Mouse (Mus musculus) cerebellum, adult 18-20 months (tissue): ENCODE results near the gene Pmpca.
"Not testable (repeated sequence)": the region's sequence is repeated elsewhere in the genome, so short reads cannot be mapped to it uniquely, and the experiment has no call there.

ENCODE experiments used
- DNase-seq, 2 experiments: peaks; one replicate each; pipeline ENCODE4 v3.0.0; 2021

The Pmpca gene

GRCm38 (mm10) chr2:26372396-26372795 lies 16.7 kb upstream of the Pmpca start:
- no peak for DNase-seq

- DNase-seq: peak; percentile 84 to 88
These were observed 8.9 kb upstream of the Pmpca start, which contains the start of gene Snapc4 for GRCm38 (mm10) chr2:26380131-26380771. Gene Snapc4, minus strand, starts transcription at chr2:26380653.

GRCm38 (mm10) chr2:26380871-26381270 lies 8.3 kb upstream of the Pmpca start:
- DNase-seq: not testable (repeated sequence)

GRCm38 (mm10) chr2:26387713-26388112 lies 1.4 kb upstream of the Pmpca start:
- no peak for DNase-seq

- no peak for DNase-seq
These were observed 421 bp upstream of the Pmpca start for GRCm38 (mm10) chr2:26388682-26389153.

- DNase-seq: no peak
These were observed 1.8 kb downstream of the Pmpca start for GRCm38 (mm10) chr2:26390954-26391353.

- no peak for DNase-seq
These were observed 2.5 kb downstream of the Pmpca start for GRCm38 (mm10) chr2:26391617-26392016.

GRCm38 (mm10) chr2:26398978-26399377 lies 9.8 kb downstream of the Pmpca start:
- no peak for DNase-seq

GRCm38 (mm10) chr2:26399647-26400046 lies 10.5 kb downstream of the Pmpca start:
- no peak for DNase-seq

GRCm38 (mm10) chr2:26400296-26400695 lies 11.2 kb downstream of the Pmpca start:
- no peak for DNase-seq

- no peak for DNase-seq
These were observed 11.9 kb downstream of the Pmpca start for GRCm38 (mm10) chr2:26401023-26401422.

- DNase-seq: peak; percentile 59 to 70
These were observed 13.1 kb downstream of the Pmpca start for GRCm38 (mm10) chr2:26402265-26402664.

GRCm38 (mm10) chr2:26403306-26403705 lies 14.2 kb downstream of the Pmpca start:
- no peak for DNase-seq

GRCm38 (mm10) chr2:26408515-26409356 lies 19.6 kb downstream of the Pmpca start, which contains the start of gene Inpp5e:
Gene Inpp5e, minus strand, starts transcription at chr2:26409203.
- DNase-seq: peak; percentile 96 to 100

GRCm38 (mm10) chr2:26409362-26409761 lies 20.2 kb downstream of the Pmpca start:
- no peak for DNase-seq

- DNase-seq: peak; percentile 55 to 56
These were observed 21.0 kb downstream of the Pmpca start for GRCm38 (mm10) chr2:26410091-26410490.

- peak in 1 of 2 experiments; percentile 34 for DNase-seq
These were observed 21.8 kb downstream of the Pmpca start for GRCm38 (mm10) chr2:26410931-26411411.

- no peak for DNase-seq
These were observed 27.9 kb downstream of the Pmpca start for GRCm38 (mm10) chr2:26417066-26417465.

- DNase-seq: no peak
These were observed 29.0 kb downstream of the Pmpca start for GRCm38 (mm10) chr2:26418120-26418519.

- no peak for DNase-seq
These were observed 32.8 kb downstream of the Pmpca start for GRCm38 (mm10) chr2:26421969-26422368.

GRCm38 (mm10) chr2:26423086-26423485 lies 33.9 kb downstream of the Pmpca start:
- DNase-seq: no peak

- DNase-seq: no peak
These were observed 35.4 kb downstream of the Pmpca start for GRCm38 (mm10) chr2:26424541-26424940.

GRCm38 (mm10) chr2:26429851-26430250 lies 40.7 kb downstream of the Pmpca start:
- no peak for DNase-seq
